Mouse (Mus musculus) midbrain, embryonic 12.5 days (tissue): ENCODE data around the gene Gm2000. TPM values are rescaled to one million over a fixed set of nuclear protein-coding genes. Genes with fewer than 3 reads are reported as not detected.

ENCODE experiments used
- ATAC-seq: fragments of 200-750 bp; cut with Nextera tagmentation; 2 replicates; pipeline ENCODE4 v1.8.0; 2017; ENCODE audit warnings: low read depth, moderate TSS enrichment, moderate library complexity; ENCODE audit not compliant: low FRiP score
- H3K27ac ChIP-seq: fragments of 300-500 bp; sonication (generic); replicated peaks from 2 replicates; pipeline ENCODE4 v1.5.1; 2016; ENCODE audit warnings: mild to moderate bottlenecking
- H3K27me3 ChIP-seq: fragments of 300-500 bp; sonication (generic); 2 replicates; pipeline ENCODE4 v1.6.1; 2016; ENCODE audit warnings: mild to moderate bottlenecking
- H3K36me3 ChIP-seq: fragments of 300-500 bp; sonication (generic); 2 replicates; pipeline ENCODE4 v1.6.1; 2016
- H3K4me1 ChIP-seq: fragments of 300-500 bp; sonication (generic); 2 replicates; pipeline ENCODE4 v1.6.1; 2016
- H3K4me2 ChIP-seq: fragments of 300-500 bp; sonication (generic); replicated peaks from 2 replicates; pipeline ENCODE4 v1.6.1; 2016; ENCODE audit warnings: mild to moderate bottlenecking, moderate library complexity
- H3K4me3 ChIP-seq: fragments of 300-500 bp; sonication (generic); 2 replicates; pipeline ENCODE4 v1.5.1; 2016; ENCODE audit warnings: mild to moderate bottlenecking
- H3K9ac ChIP-seq: fragments of 300-500 bp; sonication (generic); replicated peaks from 2 replicates; pipeline ENCODE4 v1.6.1; 2016; ENCODE audit warnings: mild to moderate bottlenecking, moderate library complexity
- H3K9me3 ChIP-seq: fragments of 300-500 bp; sonication (generic); 2 replicates; pipeline ENCODE4 v1.6.1; 2016; ENCODE audit warnings: mild to moderate bottlenecking
- WGBS: fragments of 180-500 bp; shearing (Covaris S2); methylation state at CpG from one replicate; pipeline ENCODE4 v1.1.7; 2016; 5-methylcytosine and 5-hydroxymethylcytosine counted together
- polyA plus RNA-seq: library from polyadenylated mRNA; unstranded; fragments of >200 nt; fragmentation: Nextera tagmentation; extraction: Ambion mirVana; gene quantifications from 2 replicates; pipeline ENCODE4 v1.2.1, GENCODE M21; 2016

Gm2000 gene
- polyA plus RNA-seq, 1 experiment from 2014 or later = 713 TPM

DNA sequence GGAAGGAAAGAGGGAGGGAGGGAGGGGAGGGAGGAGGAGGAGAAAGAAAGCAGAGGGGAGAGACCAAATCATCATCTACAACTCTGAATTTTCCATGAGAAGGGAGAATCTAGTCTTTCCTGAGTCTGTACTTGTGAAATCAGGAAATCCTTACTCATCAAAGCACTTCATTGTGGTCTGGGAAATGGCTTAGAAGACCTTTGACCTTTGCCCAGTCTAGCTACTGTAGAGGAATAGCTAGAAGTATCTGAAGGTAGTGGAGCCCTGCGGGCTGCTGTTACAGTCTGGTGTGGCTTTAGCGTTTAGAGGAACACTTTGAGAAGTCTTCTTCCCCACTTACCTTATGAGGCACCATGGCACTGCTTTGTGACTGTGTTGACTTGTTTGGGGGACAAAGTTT is 36.7 kb downstream of the Gm2000 start:
- ATAC-seq = no peak
- no peak overlapping the region for H3K4me3 ChIP-seq
- no peaks in the 10 kb centered on the region for H3K27me3 ChIP-seq
- WGBS = 70% methylated on average over 2 of the region's 2 CpGs
- no peak overlapping the region for H3K27ac ChIP-seq
- H3K9ac ChIP-seq = no peak overlapping the region
- H3K9me3 ChIP-seq = no peaks in the 10 kb centered on the region
- no peaks in the 10 kb centered on the region for H3K36me3 ChIP-seq
- no peak overlapping the region for H3K4me2 ChIP-seq
- no peaks in the 10 kb centered on the region for H3K4me1 ChIP-seq

DNA sequence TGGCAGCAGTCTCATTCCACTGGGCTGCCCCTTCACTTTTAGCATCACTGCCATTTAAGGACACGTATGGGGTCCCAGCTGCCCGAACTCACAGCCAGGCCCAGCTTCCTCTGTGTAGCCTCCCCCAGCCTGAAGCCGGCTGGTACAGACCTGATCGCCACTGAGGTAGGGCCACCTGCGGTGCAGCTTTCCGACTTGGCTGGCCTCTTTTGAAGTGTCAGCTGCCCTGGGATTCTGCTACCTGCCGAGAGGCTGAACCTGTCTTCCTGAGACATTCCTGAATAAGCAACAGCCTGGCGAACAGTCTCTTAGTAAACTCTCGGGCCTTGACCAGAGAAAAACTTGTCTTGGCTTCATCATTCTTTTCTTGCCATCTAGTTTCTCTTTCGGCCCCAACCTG is 37.4 kb downstream of the Gm2000 start:
- no peak overlapping the region for H3K4me2 ChIP-seq
- 35% methylated on average over 10 of the region's 10 CpGs for WGBS
- no peaks in the 10 kb centered on the region for H3K4me1 ChIP-seq
- no peaks in the 10 kb centered on the region for H3K36me3 ChIP-seq
- no peak overlapping the region for H3K27ac ChIP-seq
- no peak for ATAC-seq
- no peaks in the 10 kb centered on the region for H3K27me3 ChIP-seq
- no peaks in the 10 kb centered on the region for H3K9me3 ChIP-seq
- no peak overlapping the region for H3K9ac ChIP-seq
- no peak overlapping the region for H3K4me3 ChIP-seq

DNA sequence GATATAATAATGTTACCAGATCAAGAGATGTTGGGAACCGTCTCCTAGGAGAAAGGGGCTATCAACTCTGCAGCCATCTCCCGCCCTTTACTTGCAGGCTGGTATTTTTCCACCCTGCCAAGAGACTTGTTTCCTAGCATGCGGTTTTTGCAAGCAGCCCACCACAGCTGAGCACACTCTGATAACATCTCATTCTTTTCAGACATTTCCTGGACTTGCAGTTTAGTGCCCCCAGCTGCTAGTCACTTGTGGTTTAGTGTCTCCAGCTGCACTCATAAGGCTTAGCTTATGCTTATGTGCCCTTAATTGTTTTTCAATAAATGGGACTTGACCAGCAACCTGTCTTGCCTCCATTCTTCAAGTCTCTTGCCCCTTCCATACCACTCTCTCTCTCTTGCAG is 42.2 kb downstream of the Gm2000 start:
- WGBS = 73% methylated on average over 3 of the region's 3 CpGs
- H3K27me3 ChIP-seq = no peaks in the 10 kb centered on the region
- H3K4me2 ChIP-seq = no peak overlapping the region
- ATAC-seq = no peak
- no peaks in the 10 kb centered on the region for H3K4me1 ChIP-seq
- H3K4me3 ChIP-seq = no peak overlapping the region
- no peak overlapping the region for H3K27ac ChIP-seq
- H3K9me3 ChIP-seq = no peaks in the 10 kb centered on the region
- no peak overlapping the region for H3K9ac ChIP-seq
- H3K36me3 ChIP-seq = no peaks in the 10 kb centered on the region

DNA sequence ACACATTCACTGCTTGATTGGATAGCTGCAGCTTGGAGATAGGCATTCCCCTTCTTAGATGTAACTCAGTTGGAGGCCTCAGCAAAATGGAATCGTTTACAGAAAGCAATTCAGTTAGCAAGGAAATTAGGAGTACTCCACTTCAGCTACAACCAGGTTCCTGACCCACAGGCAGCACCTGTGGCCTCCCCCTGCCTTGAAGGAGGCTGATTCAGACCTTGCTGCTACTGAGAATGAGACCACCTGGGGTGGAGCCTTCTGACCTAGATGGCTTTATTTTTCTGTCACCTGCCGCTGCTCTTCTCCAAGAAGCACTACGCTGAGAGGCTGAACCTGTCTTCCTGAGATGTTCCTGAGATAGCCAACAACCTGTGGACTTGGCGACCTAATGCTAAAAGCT is 42.7 kb downstream of the Gm2000 start:
- no peaks in the 10 kb centered on the region for H3K27me3 ChIP-seq
- no peak for ATAC-seq
- H3K9ac ChIP-seq = no peak overlapping the region
- 70% methylated on average over 4 of the region's 4 CpGs for WGBS
- no peaks in the 10 kb centered on the region for H3K36me3 ChIP-seq
- H3K27ac ChIP-seq = no peak overlapping the region
- no peak overlapping the region for H3K4me3 ChIP-seq
- H3K9me3 ChIP-seq = no peaks in the 10 kb centered on the region
- H3K4me1 ChIP-seq = no peaks in the 10 kb centered on the region
- no peak overlapping the region for H3K4me2 ChIP-seq

Other genes starting within 250 kb of the Gm2000 start
- 14.5 and 14.9 TPM in 2 replicates for gene Fam163a, start 161.0 kb upstream of the Gm2000 start, polyA plus RNA-seq
- 0.18 and 0.31 TPM in 2 replicates for gene Tdrd5, start 62.4 kb upstream of the Gm2000 start, polyA plus RNA-seq
- gene Nphs2, start 55.3 kb upstream of the Gm2000 start, polyA plus RNA-seq = 0.18 and 0.40 TPM in 2 replicates
- 0.31 TPM in 1 of 2 replicates, not detected in the other for gene Axdnd1, start 55.1 kb downstream of the Gm2000 start, polyA plus RNA-seq
- 19.3 and 20.2 TPM in 2 replicates for gene Soat1, start 108.3 kb downstream of the Gm2000 start, polyA plus RNA-seq
- gene Gm10031, start 158.0 kb downstream of the Gm2000 start, polyA plus RNA-seq = 0.60 and 0.89 TPM in 2 replicates
- 6.2 and 6.4 TPM in 2 replicates for gene Abl2, start 192.7 kb downstream of the Gm2000 start, polyA plus RNA-seq